Mouse (Mus musculus) embryo, embryonic 10 days (tissue): Measurements from ENCODE around the gene Sp1.

Source experiments
- DNase-seq: peaks from one replicate; pipeline ENCODE4 v3.0.0-alpha.2; 2015; ENCODE audit warnings: low spot score

Gene Sp1

GRCm38 (mm10) chr15:102483136-102483535, 77.2 kb downstream of the Sp1 start:
- no peak for DNase-seq

GRCm38 (mm10) chr15:102485853-102486252, 79.9 kb downstream of the Sp1 start:
- no peak for DNase-seq
